Mouse (Mus musculus): Measurements from ENCODE around the gene Gm44965. TPM values are rescaled to one million over a fixed set of nuclear protein-coding genes. Genes with fewer than 3 reads are reported as not detected.

Gene Gm44965
- polyA plus RNA-seq, 1 experiment = 0.42 TPM

- peak; percentile 99 for DNase-seq
- H3K27ac ChIP-seq (ENCODE audit: insufficient read depth, low read depth, low read length) = peak within 1 kb of the TSS; percentile 99
- H3K4me1 ChIP-seq (ENCODE audit: control insufficient read depth, insufficient read depth, low read length) = peaks cover 13% of the 10 kb centered on the region
- peak; percentile 37 for TF ChIP-seq POLR2A (IDR thresholded peaks at IDR 0.05; ENCODE audit: low read depth, low read length)
- TF ChIP-seq CTCF (conservative IDR thresholded peaks at IDR 0.05; ENCODE audit: insufficient read depth, insufficient read length, low read depth, low read length) = no peak
- H3K4me3 ChIP-seq (ENCODE audit: insufficient read depth, low read depth, low read length) = peak within 1 kb of the TSS; percentile 64
- H3K36me3 ChIP-seq (ENCODE audit: control insufficient read depth, insufficient read depth, low read length) = no peaks in the 10 kb centered on the region
- under 1% methylated on average over 39 of the region's 39 CpGs for WGBS
- H3K27me3 ChIP-seq (replicated peaks; ENCODE audit: control insufficient read depth, insufficient read depth, low read length) = no peaks in the 10 kb centered on the region
Observed at GRCm38 (mm10) chr6:48554280-48555103, 39.2 kb upstream of the Gm44965 start, which contains the start of gene Lrrc61. Gene Lrrc61 (plus strand): TSS chr6:48554796.

GRCm38 (mm10) chr6:48555104-48555890 is 38.4 kb upstream of the Gm44965 start:
- WGBS = 22% methylated on average over 14 of the region's 14 CpGs
- H3K27ac ChIP-seq (ENCODE audit: insufficient read depth, low read depth, low read length) = peak overlapping the region; percentile 95
- H3K27me3 ChIP-seq (replicated peaks; ENCODE audit: control insufficient read depth, insufficient read depth, low read length) = no peaks in the 10 kb centered on the region

GRCm38 (mm10) chr6:48555956-48556355 is 37.8 kb upstream of the Gm44965 start:
- 95% methylated on average over 3 of the region's 3 CpGs for WGBS
- no peak overlapping the region for H3K27ac ChIP-seq (ENCODE audit: insufficient read depth, low read depth, low read length)
- TF ChIP-seq CTCF (conservative IDR thresholded peaks at IDR 0.05; ENCODE audit: insufficient read depth, insufficient read length, low read depth, low read length) (no peak), POLR2A (IDR thresholded peaks at IDR 0.05; ENCODE audit: low read depth, low read length) (no peak)
- peaks cover 13% of the 10 kb centered on the region for H3K4me1 ChIP-seq (ENCODE audit: control insufficient read depth, insufficient read depth, low read length)
- no peaks in the 10 kb centered on the region for H3K27me3 ChIP-seq (replicated peaks; ENCODE audit: control insufficient read depth, insufficient read depth, low read length)
- no peaks in the 10 kb centered on the region for H3K36me3 ChIP-seq (ENCODE audit: control insufficient read depth, insufficient read depth, low read length)
- H3K4me3 ChIP-seq (ENCODE audit: insufficient read depth, low read depth, low read length) = no peak overlapping the region
- no peak for DNase-seq

More at GRCm38 (mm10) chr6:48555104-48555890, 38.4 kb upstream of the Gm44965 start:
- DNase-seq = peak; percentile 88
- TF ChIP-seq CTCF (conservative IDR thresholded peaks at IDR 0.05; ENCODE audit: insufficient read depth, insufficient read length, low read depth, low read length) (no peak), POLR2A (IDR thresholded peaks at IDR 0.05; ENCODE audit: low read depth, low read length) (no peak)
- Histone ChIP-seq H3K4me1 (ENCODE audit: control insufficient read depth, insufficient read depth, low read length) (peaks cover 13% of the 10 kb centered on the region), H3K36me3 (ENCODE audit: control insufficient read depth, insufficient read depth, low read length) (no peaks in the 10 kb centered on the region), H3K4me3 (ENCODE audit: insufficient read depth, low read depth, low read length) (peak overlapping the region; percentile 64)

GRCm38 (mm10) chr6:48565693-48566310 is 27.9 kb upstream of the Gm44965 start:
- H3K27ac ChIP-seq (ENCODE audit: insufficient read depth, low read depth, low read length) = no peak overlapping the region

GRCm38 (mm10) chr6:48566312-48566711 is 27.4 kb upstream of the Gm44965 start:
- peak overlapping the region; percentile 67 for H3K27ac ChIP-seq (ENCODE audit: insufficient read depth, low read depth, low read length)
- peaks cover 35% of the 10 kb centered on the region for H3K4me1 ChIP-seq (ENCODE audit: control insufficient read depth, insufficient read depth, low read length)
- no peaks in the 10 kb centered on the region for H3K27me3 ChIP-seq (replicated peaks; ENCODE audit: control insufficient read depth, insufficient read depth, low read length)
- TF ChIP-seq CTCF (conservative IDR thresholded peaks at IDR 0.05; ENCODE audit: insufficient read depth, insufficient read length, low read depth, low read length) (no peak), POLR2A (IDR thresholded peaks at IDR 0.05; ENCODE audit: low read depth, low read length) (no peak)
- H3K4me3 ChIP-seq (ENCODE audit: insufficient read depth, low read depth, low read length) = no peak overlapping the region
- no peaks in the 10 kb centered on the region for H3K36me3 ChIP-seq (ENCODE audit: control insufficient read depth, insufficient read depth, low read length)
- WGBS = 4% methylated on average over 5 of the region's 5 CpGs
- DNase-seq = peak; percentile 96

More at GRCm38 (mm10) chr6:48565693-48566310, 27.9 kb upstream of the Gm44965 start:
- 53% methylated on average over 4 of the region's 4 CpGs for WGBS
- DNase-seq = peak; percentile 56
- TF ChIP-seq POLR2A (IDR thresholded peaks at IDR 0.05; ENCODE audit: low read depth, low read length) = no peak
- no peak for TF ChIP-seq CTCF (conservative IDR thresholded peaks at IDR 0.05; ENCODE audit: insufficient read depth, insufficient read length, low read depth, low read length)
- no peaks in the 10 kb centered on the region for H3K27me3 ChIP-seq (replicated peaks; ENCODE audit: control insufficient read depth, insufficient read depth, low read length)
- no peak overlapping the region for H3K4me3 ChIP-seq (ENCODE audit: insufficient read depth, low read depth, low read length)
- H3K4me1 ChIP-seq (ENCODE audit: control insufficient read depth, insufficient read depth, low read length) = peaks cover 35% of the 10 kb centered on the region
- H3K36me3 ChIP-seq (ENCODE audit: control insufficient read depth, insufficient read depth, low read length) = no peaks in the 10 kb centered on the region

- WGBS = 21% methylated on average over 21 of the region's 21 CpGs
- peak; percentile 89 for DNase-seq
- Histone ChIP-seq H3K4me3 (ENCODE audit: insufficient read depth, low read depth, low read length) (no peak overlapping the region), H3K27ac (ENCODE audit: insufficient read depth, low read depth, low read length) (peak overlapping the region; percentile 63), H3K36me3 (ENCODE audit: control insufficient read depth, insufficient read depth, low read length) (no peaks in the 10 kb centered on the region), H3K27me3 (replicated peaks; ENCODE audit: control insufficient read depth, insufficient read depth, low read length) (no peaks in the 10 kb centered on the region), H3K4me1 (ENCODE audit: control insufficient read depth, insufficient read depth, low read length) (peaks cover 43% of the 10 kb centered on the region)
- no peak for TF ChIP-seq CTCF (conservative IDR thresholded peaks at IDR 0.05; ENCODE audit: insufficient read depth, insufficient read length, low read depth, low read length)
- no peak for TF ChIP-seq POLR2A (IDR thresholded peaks at IDR 0.05; ENCODE audit: low read depth, low read length)
Observed at GRCm38 (mm10) chr6:48568036-48568984, 25.4 kb upstream of the Gm44965 start.
